Mouse (Mus musculus): ENCODE results near the gene Gm8297. TPM values are rescaled to one million over a fixed set of nuclear protein-coding genes. Genes with fewer than 3 reads are reported as not detected.

The Gm8297 gene
- not detected for total RNA-seq (2023)

GRCm38 (mm10) chr14:4983635-4984034 is at the start of gene Gm8297:
TSS of gene Gm8297 (plus strand) at chr14:4983935.

GRCm38 (mm10) chr14:5015591-5015990 is 31.9 kb downstream of the Gm8297 start, which contains the start of gene Gm3298:
TSS of gene Gm3298 (plus strand) at chr14:5015891.

Other genes with a start within 250 kb of the Gm8297 start
- not detected for gene Gm9602, start 207.6 kb upstream of the Gm8297 start, total RNA-seq (2023)
- gene Gm3269, start 145.8 kb upstream of the Gm8297 start, total RNA-seq (2023) = not detected
- gene Gm3264, start 128.4 kb upstream of the Gm8297 start, total RNA-seq (2023) = not detected
- gene Gm3278, start 91.5 kb upstream of the Gm8297 start, total RNA-seq (2023) = not detected
- not detected for gene Gm3298, start 32.0 kb downstream of the Gm8297 start, total RNA-seq (2023)
- not detected for gene 4930555G01Rik, start 66.7 kb downstream of the Gm8297 start, total RNA-seq (2023)
- not detected for gene Gm8281, start 87.1 kb downstream of the Gm8297 start, total RNA-seq (2023)
- gene Gm8279, start 147.6 kb downstream of the Gm8297 start, total RNA-seq (2023) = not detected
- gene Gm3317, start 180.6 kb downstream of the Gm8297 start, total RNA-seq (2023) = not detected
- gene Gm8271, start 201.9 kb downstream of the Gm8297 start, total RNA-seq (2023) = not detected